Mouse (Mus musculus) intestine, embryonic 16.5 days (tissue): ENCODE results near the gene Dstn. TPM values are rescaled to one million over a fixed set of nuclear protein-coding genes. Genes with fewer than 3 reads are reported as not detected.

ENCODE experiments used
- ATAC-seq: fragments of 200-750 bp; cut with Nextera tagmentation; 2 replicates; pipeline ENCODE4 v1.8.0; 2017; ENCODE audit warnings: moderate TSS enrichment, moderate library complexity
- H3K27ac ChIP-seq: fragments of 300-500 bp; sonication (generic); 2 replicates; pipeline ENCODE4 v1.5.1; 2014; ENCODE audit warnings: mild to moderate bottlenecking, low read length
- H3K27me3 ChIP-seq: fragments of 300-500 bp; sonication (generic); replicated peaks from 2 replicates; pipeline ENCODE4 v1.6.1; 2014; ENCODE audit warnings: low read length, control low read depth, mixed read lengths; ENCODE audit not compliant: control insufficient read depth, insufficient read depth
- H3K36me3 ChIP-seq: fragments of 300-500 bp; sonication (generic); 2 replicates; pipeline ENCODE4 v1.6.1; 2014; ENCODE audit warnings: low read length, control low read depth; ENCODE audit not compliant: control insufficient read depth, insufficient read depth
- H3K4me1 ChIP-seq: fragments of 300-500 bp; sonication (generic); 2 replicates; pipeline ENCODE4 v1.6.1; 2014; ENCODE audit warnings: low read length, control low read depth, mixed read lengths; ENCODE audit not compliant: control insufficient read depth, insufficient read depth
- H3K4me2 ChIP-seq: fragments of 300-500 bp; sonication (generic); 2 replicates; pipeline ENCODE4 v1.6.1; 2014; ENCODE audit warnings: low read depth, low read length, control low read depth
- H3K4me3 ChIP-seq: fragments of 300-500 bp; sonication (generic); 2 replicates; pipeline ENCODE4 v1.5.1; 2014; ENCODE audit warnings: mild to moderate bottlenecking, low read length
- H3K9ac ChIP-seq: fragments of 300-500 bp; sonication (generic); 2 replicates; pipeline ENCODE4 v1.6.1; 2014; ENCODE audit warnings: low read depth, low read length
- H3K9me3 ChIP-seq: fragments of 300-500 bp; sonication (generic); 2 replicates; pipeline ENCODE4 v1.6.1; 2016; ENCODE audit warnings: low read length, control low read depth; ENCODE audit not compliant: control insufficient read depth
- WGBS: fragments of 180-500 bp; shearing (Covaris S2); extraction: QIAGEN DNeasy Blood & Tissue Kit; methylation state at CpG from one replicate; pipeline ENCODE4 v1.1.7; 2014; 5-methylcytosine and 5-hydroxymethylcytosine counted together
- polyA plus RNA-seq: library from polyadenylated mRNA; unstranded; fragments of >200 nt; fragmentation: Nextera tagmentation; extraction: Ambion mirVana; gene quantifications from 2 replicates; pipeline ENCODE4 v1.2.1, GENCODE M21; 2015

Dstn gene
- polyA plus RNA-seq, 1 experiment from 2014 or later: 822 TPM

- Histone ChIP-seq H3K4me2 (no peak overlapping the region), H3K27me3 (no peaks in the 10 kb centered on the region), H3K27ac (no peak overlapping the region), H3K9me3 (no peaks in the 10 kb centered on the region), H3K36me3 (no peaks in the 10 kb centered on the region), H3K4me3 (no peak overlapping the region), H3K4me1 (peaks cover 2% of the 10 kb centered on the region; the same call in 1 of the 2 replicates), H3K9ac (no peak overlapping the region)
- 65% methylated on average over 2 of the region's 2 CpGs for WGBS
- ATAC-seq: no peak
Measured at GRCm38 (mm10) chr2:143912199-143912598, 2.9 kb upstream of the Dstn start.

- Histone ChIP-seq H3K9me3 (no peaks in the 10 kb centered on the region), H3K4me3 (peak overlapping the region; percentile 87), H3K4me1 (peaks cover 10% of the 10 kb centered on the region), H3K4me2 (peak overlapping the region; percentile 65), H3K27me3 (no peaks in the 10 kb centered on the region), H3K9ac (peak overlapping the region; percentile 92), H3K27ac (peak overlapping the region; percentile 100), H3K36me3 (no peaks in the 10 kb centered on the region)
- no peak for ATAC-seq
- WGBS: 6% methylated on average over 10 of the region's 10 CpGs
Measured at GRCm38 (mm10) chr2:143914221-143914620, 899 bp upstream of the Dstn start.

- Histone ChIP-seq H3K9ac (peak overlapping the region; percentile 92), H3K9me3 (no peaks in the 10 kb centered on the region), H3K27me3 (no peaks in the 10 kb centered on the region), H3K4me2 (peak overlapping the region; percentile 65), H3K4me1 (peaks cover 17% of the 10 kb centered on the region), H3K4me3 (peak overlapping the region; percentile 87), H3K36me3 (no peaks in the 10 kb centered on the region), H3K27ac (peak overlapping the region; percentile 100)
- WGBS: under 1% methylated on average over 32 of the region's 32 CpGs
- ATAC-seq: peak; percentile 35
Measured at GRCm38 (mm10) chr2:143915600-143916135, 548 bp downstream of the Dstn start.

GRCm38 (mm10) chr2:143916229-143916628 is 1.1 kb downstream of the Dstn start:
- Histone ChIP-seq H3K9me3 (no peaks in the 10 kb centered on the region), H3K36me3 (no peaks in the 10 kb centered on the region), H3K27me3 (no peaks in the 10 kb centered on the region), H3K4me3 (peak overlapping the region; percentile 87), H3K4me1 (peaks cover 17% of the 10 kb centered on the region), H3K27ac (peak overlapping the region; percentile 100), H3K4me2 (peak overlapping the region; percentile 65), H3K9ac (peak overlapping the region; percentile 92)
- ATAC-seq: no peak
- 3% methylated on average over 5 of the region's 5 CpGs for WGBS

GRCm38 (mm10) chr2:143917622-143918021 is 2.5 kb downstream of the Dstn start:
- H3K4me1 ChIP-seq: peaks cover 17% of the 10 kb centered on the region
- H3K36me3 ChIP-seq: no peaks in the 10 kb centered on the region
- no peak overlapping the region for H3K9ac ChIP-seq
- peak overlapping the region; percentile 87 for H3K4me3 ChIP-seq
- H3K9me3 ChIP-seq: no peaks in the 10 kb centered on the region
- no peak; the same call in 1 of the 2 replicates for ATAC-seq
- H3K4me2 ChIP-seq: peak overlapping the region; percentile 65
- H3K27ac ChIP-seq: no peak overlapping the region; the same call in 1 of the 2 replicates
- H3K27me3 ChIP-seq: no peaks in the 10 kb centered on the region
- WGBS: 50% methylated on average over 5 of the region's 5 CpGs

- ATAC-seq: no peak
- H3K4me2 ChIP-seq: peak overlapping the region; percentile 65; the same call in 1 of the 2 replicates
- H3K27me3 ChIP-seq: no peaks in the 10 kb centered on the region
- H3K4me3 ChIP-seq: no peak overlapping the region
- H3K27ac ChIP-seq: no peak overlapping the region
- peaks cover 21% of the 10 kb centered on the region for H3K4me1 ChIP-seq
- 55% methylated on average over 4 of the region's 4 CpGs for WGBS
- H3K9me3 ChIP-seq: no peaks in the 10 kb centered on the region
- H3K36me3 ChIP-seq: no peaks in the 10 kb centered on the region
- no peak overlapping the region for H3K9ac ChIP-seq
Measured at GRCm38 (mm10) chr2:143918831-143919502, 3.8 kb downstream of the Dstn start.

GRCm38 (mm10) chr2:143924085-143924484 is 9.0 kb downstream of the Dstn start:
- 45% methylated on average over 7 of the region's 7 CpGs for WGBS
- Histone ChIP-seq H3K36me3 (no peaks in the 10 kb centered on the region), H3K27me3 (no peaks in the 10 kb centered on the region), H3K9me3 (no peaks in the 10 kb centered on the region), H3K4me1 (peaks cover 17% of the 10 kb centered on the region), H3K4me2 (no peak overlapping the region), H3K4me3 (no peak overlapping the region), H3K27ac (no peak overlapping the region), H3K9ac (no peak overlapping the region)
- ATAC-seq: no peak

GRCm38 (mm10) chr2:143925826-143926225 is 10.7 kb downstream of the Dstn start:
- Histone ChIP-seq H3K4me1 (peaks cover 16% of the 10 kb centered on the region), H3K27ac (no peak overlapping the region), H3K4me3 (no peak overlapping the region), H3K9ac (no peak overlapping the region), H3K9me3 (no peaks in the 10 kb centered on the region), H3K36me3 (no peaks in the 10 kb centered on the region), H3K27me3 (no peaks in the 10 kb centered on the region), H3K4me2 (no peak overlapping the region)
- ATAC-seq: no peak
- 86% methylated on average over 6 of the region's 6 CpGs for WGBS

GRCm38 (mm10) chr2:143929607-143930311 is 14.6 kb downstream of the Dstn start:
- Histone ChIP-seq H3K9me3 (no peaks in the 10 kb centered on the region), H3K4me2 (no peak overlapping the region), H3K4me3 (no peak overlapping the region), H3K27me3 (no peaks in the 10 kb centered on the region), H3K36me3 (no peaks in the 10 kb centered on the region), H3K9ac (no peak overlapping the region), H3K27ac (no peak overlapping the region), H3K4me1 (peaks cover 14% of the 10 kb centered on the region)
- WGBS: 33% methylated on average over 3 of the region's 3 CpGs
- ATAC-seq: peak; percentile 54
